Mouse (Mus musculus) ES-E14 (cell line): ENCODE results near the gene Slc41a2.

Experiments used
- HCFC1 ChIP-seq: IDR thresholded peaks from 2 replicates; pipeline ENCODE4 v1.6.1; 2012; ENCODE audit warnings: low read length, inconsistent platforms, borderline replicate concordance; ENCODE audit not compliant: insufficient read depth
- ZC3H11A ChIP-seq: IDR thresholded peaks from 2 replicates; pipeline ENCODE4 v1.6.1; 2012; ENCODE audit warnings: low read depth, mild to moderate bottlenecking, inconsistent platforms, low read length, borderline replicate concordance

DNA sequence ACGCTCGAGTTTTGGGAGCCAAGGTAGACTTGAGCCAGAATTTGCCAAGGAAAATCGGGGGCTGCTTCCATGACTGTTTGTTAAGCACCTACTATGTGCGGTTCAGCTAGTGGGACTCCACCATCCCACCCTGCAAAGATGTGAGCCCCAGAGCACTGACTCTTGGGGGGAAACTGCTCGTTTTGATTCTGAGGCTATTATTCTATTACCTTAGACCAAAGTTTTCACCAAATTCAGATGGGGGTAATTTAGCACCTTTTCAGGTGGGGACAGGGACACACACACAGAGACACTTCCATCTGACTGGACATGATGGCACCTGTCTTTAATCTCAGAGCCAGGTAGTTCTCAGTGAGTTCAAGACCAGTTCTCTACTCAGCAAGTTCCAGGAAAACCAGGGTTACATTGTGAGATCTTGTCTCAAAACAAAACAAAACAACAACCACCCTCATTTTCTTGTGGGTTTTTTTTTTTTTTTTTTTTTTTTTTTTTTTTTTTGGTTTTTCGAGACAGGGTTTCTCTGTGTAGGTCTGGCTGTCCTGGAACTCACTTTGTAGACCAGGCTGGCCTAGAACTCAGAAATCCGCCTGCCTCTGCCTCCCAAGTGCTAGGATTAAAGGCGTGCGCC lies 403 bp upstream of the Slc41a2 start:
- TF ChIP-seq ZC3H11A (no peak), HCFC1 (no peak)
